Mouse (Mus musculus): ENCODE measurements around the gene Gm4302. TPM values are rescaled to one million over a fixed set of nuclear protein-coding genes. Genes with fewer than 3 reads are reported as not detected.
"Not testable (repeated sequence)": the region's sequence is repeated elsewhere in the genome, so short reads cannot be mapped to it uniquely, and the experiment has no call there.

Gm4302 gene
- not detected in 2 replicates for polyA plus RNA-seq (2012; rRNA removed)

DNA sequence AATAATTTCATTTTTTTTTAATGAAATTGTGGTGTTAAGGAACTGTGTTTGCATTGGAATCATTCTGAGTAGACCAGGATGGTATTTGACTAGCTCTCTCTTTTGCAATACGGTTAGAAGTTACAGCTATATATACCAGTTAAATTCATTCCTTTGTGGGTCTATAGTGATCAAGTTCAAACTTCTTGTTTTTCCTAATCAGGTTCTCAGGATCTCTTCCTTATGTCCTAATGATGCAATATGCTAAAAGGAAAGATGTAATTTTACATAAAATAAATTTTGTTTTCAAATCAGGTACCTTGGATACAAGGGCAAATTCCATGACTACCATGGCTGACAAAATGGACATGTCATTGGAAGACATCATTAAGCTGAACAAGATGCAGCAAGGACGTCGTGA, at the start of gene Gm4302:
Gene Gm4302, plus strand, starts transcription at position 301 of the 400 bp plus-strand sequence.
- no CpG with 5 or more reads among the region's 3 CpGs for WGBS
- H3K4me3 ChIP-seq (replicated peaks; ENCODE audit: extremely low read depth, low read depth, low read length); DNase-seq; H3K4me1 ChIP-seq (ENCODE audit: control insufficient read depth, insufficient read depth, low read length): not testable (repeated sequence)

DNA sequence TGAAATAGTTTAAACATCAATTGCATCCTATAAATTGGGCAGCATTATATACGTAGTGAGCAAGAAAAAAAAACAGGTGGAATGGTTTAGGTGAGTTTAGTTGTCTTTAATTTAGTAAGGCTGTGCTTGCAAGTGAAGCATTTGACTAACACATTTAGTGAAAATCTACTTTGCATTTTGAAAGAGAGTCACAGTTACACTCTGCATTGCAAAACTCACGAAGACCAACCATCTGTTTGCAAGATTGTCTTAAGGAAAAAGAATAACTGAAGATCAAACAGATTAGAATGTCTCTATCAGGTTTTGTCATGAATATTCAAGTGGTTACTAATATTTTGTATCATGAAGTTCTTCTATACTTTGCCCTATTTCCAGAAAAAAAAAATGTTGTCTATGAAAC, 44.5 kb upstream of the Gm4302 start:
- H3K4me3 ChIP-seq (replicated peaks; ENCODE audit: extremely low read depth, low read depth, low read length) = no peak overlapping the region
- 74% methylated on average over 2 of the region's 2 CpGs for WGBS
- H3K4me1 ChIP-seq (ENCODE audit: control insufficient read depth, insufficient read depth, low read length) = no peaks in the 10 kb centered on the region
- TF ChIP-seq CTCF (IDR thresholded peaks at IDR 0.05; ENCODE audit: insufficient read depth, low read length) (no peak), POLR2A (IDR thresholded peaks at IDR 0.05; ENCODE audit: borderline replicate concordance, extremely low read depth, low read depth, low read length) (no peak)
- no peak for DNase-seq

DNA sequence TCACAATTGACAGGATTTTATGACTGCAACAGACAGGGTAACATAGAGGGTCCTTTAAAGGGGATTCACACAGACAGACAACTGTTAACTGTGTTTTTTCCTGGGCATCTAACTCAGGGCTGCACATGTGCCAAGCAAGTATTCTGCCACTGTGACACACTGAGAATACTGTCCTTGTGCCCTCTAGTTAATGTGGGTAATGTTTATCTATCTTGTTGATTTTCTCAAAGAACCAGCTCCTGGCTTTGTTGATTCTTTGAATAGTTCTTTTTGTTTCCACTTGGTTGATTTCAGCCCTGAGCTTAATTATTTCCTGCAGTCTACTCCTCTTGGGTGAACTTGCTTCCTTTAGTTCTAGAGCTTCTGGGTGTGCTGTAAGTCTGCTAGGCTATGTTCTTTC, 40.5 kb upstream of the Gm4302 start:
- H3K4me3 ChIP-seq (replicated peaks; ENCODE audit: extremely low read depth, low read depth, low read length); DNase-seq; H3K4me1 ChIP-seq (ENCODE audit: control insufficient read depth, insufficient read depth, low read length): not testable (repeated sequence)

DNA sequence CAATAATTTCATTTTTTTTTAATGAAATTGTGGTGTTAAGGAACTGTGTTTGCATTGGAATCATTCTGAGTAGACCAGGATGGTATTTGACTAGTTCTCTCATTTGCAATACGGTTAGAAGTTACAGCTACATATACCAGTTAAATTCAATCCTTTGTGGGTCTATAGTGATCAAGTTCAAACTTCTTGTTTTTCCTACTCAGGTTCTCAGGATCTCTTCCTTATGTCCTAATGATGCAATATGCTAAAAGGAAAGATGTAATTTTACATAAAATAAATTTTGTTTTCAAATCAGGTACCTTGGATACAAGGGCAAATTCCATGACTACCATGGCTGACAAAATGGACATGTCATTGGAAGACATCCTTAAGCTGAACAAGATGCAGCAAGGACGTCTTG, 5.3 kb upstream of the Gm4302 start, which contains the start of gene Gm4301:
Gene Gm4301, plus strand, starts transcription at position 301 of the 400 bp plus-strand sequence.
- WGBS = no CpG with 5 or more reads among the region's 2 CpGs
- not testable (repeated sequence) for H3K4me3 ChIP-seq (replicated peaks; ENCODE audit: extremely low read depth, low read depth, low read length); H3K4me1 ChIP-seq (ENCODE audit: control insufficient read depth, insufficient read depth, low read length); DNase-seq

DNA sequence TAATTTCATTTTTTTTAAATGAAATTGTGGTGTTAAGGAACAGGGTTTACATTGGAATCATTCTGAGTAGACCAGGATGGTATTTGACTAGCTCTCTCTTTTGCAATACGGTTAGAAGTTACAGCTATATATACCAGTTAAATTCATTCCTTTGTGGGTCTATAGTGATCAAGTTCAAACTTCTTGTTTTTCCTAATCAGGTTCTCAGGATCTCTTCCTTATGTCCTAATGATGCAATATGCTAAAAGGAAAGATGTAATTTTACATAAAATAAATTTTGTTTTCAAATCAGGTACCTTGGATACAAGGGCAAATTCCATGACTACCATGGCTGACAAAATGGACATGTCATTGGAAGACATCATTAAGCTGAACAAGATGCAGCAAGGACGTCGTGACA, 5.0 kb downstream of the Gm4302 start, which contains the start of gene Gm4303:
Gene Gm4303, plus strand, starts transcription at position 301 of the 400 bp plus-strand sequence.
- not testable (repeated sequence) for H3K4me3 ChIP-seq (replicated peaks; ENCODE audit: extremely low read depth, low read depth, low read length); H3K4me1 ChIP-seq (ENCODE audit: control insufficient read depth, insufficient read depth, low read length); DNase-seq
- WGBS = no CpG with 5 or more reads among the region's 3 CpGs

DNA sequence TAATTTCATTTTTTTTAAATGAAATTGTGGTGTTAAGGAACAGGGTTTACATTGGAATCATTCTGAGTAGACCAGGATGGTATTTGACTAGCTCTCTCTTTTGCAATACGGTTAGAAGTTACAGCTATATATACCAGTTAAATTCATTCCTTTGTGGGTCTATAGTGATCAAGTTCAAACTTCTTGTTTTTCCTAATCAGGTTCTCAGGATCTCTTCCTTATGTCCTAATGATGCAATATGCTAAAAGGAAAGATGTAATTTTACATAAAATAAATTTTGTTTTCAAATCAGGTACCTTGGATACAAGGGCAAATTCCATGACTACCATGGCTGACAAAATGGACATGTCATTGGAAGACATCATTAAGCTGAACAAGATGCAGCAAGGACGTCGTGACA, 10.2 kb downstream of the Gm4302 start, which contains the start of gene Gm4305:
Gene Gm4305, plus strand, starts transcription at position 301 of the 400 bp plus-strand sequence.
- H3K4me1 ChIP-seq (ENCODE audit: control insufficient read depth, insufficient read depth, low read length); DNase-seq; H3K4me3 ChIP-seq (replicated peaks; ENCODE audit: extremely low read depth, low read depth, low read length): not testable (repeated sequence)
- no CpG with 5 or more reads among the region's 3 CpGs for WGBS

DNA sequence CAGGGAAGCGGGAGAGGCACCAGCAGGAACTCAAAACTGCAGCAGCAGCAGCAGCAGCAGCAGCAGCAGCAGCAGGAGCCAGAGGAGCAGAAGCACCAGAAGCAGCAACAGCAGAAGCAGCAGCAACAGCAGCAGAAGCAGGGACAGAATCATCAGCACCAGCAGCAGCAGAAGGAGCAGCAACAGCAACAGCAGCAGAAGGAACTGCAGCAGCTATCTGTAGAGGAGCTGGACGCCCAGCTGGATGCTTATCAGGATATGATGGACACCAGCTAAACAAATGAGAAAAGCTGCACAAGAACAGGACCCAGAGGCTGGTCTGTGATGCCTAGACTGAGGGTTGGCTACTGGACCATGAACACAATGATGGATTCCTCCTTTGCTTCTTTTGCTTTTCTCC, 16.2 kb downstream of the Gm4302 start:
- peak; percentile 4 for DNase-seq
- 55% methylated on average over 2 of the region's 2 CpGs for WGBS

DNA sequence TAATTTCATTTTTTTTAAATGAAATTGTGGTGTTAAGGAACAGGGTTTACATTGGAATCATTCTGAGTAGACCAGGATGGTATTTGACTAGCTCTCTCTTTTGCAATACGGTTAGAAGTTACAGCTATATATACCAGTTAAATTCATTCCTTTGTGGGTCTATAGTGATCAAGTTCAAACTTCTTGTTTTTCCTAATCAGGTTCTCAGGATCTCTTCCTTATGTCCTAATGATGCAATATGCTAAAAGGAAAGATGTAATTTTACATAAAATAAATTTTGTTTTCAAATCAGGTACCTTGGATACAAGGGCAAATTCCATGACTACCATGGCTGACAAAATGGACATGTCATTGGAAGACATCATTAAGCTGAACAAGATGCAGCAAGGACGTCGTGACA, 20.4 kb downstream of the Gm4302 start, which contains the start of gene Gm4307:
Gene Gm4307, plus strand, starts transcription at position 301 of the 400 bp plus-strand sequence.
- WGBS = no CpG with 5 or more reads among the region's 3 CpGs
- DNase-seq; H3K4me3 ChIP-seq (replicated peaks; ENCODE audit: extremely low read depth, low read depth, low read length); H3K4me1 ChIP-seq (ENCODE audit: control insufficient read depth, insufficient read depth, low read length): not testable (repeated sequence)

More for the DNA sequence above, 16.2 kb downstream of the Gm4302 start:
- H3K4me3 ChIP-seq (replicated peaks; ENCODE audit: extremely low read depth, low read depth, low read length); H3K4me1 ChIP-seq (ENCODE audit: control insufficient read depth, insufficient read depth, low read length): not testable (repeated sequence)

DNA sequence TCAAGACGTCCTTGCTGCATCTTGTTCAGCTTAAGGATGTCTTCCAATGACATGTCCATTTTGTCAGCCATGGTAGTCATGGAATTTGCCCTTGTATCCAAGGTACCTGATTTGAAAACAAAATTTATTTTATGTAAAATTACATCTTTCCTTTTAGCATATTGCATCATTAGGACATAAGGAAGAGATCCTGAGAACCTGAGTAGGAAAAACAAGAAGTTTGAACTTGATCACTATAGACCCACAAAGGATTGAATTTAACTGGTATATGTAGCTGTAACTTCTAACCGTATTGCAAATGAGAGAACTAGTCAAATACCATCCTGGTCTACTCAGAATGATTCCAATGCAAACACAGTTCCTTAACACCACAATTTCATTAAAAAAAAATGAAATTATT, 41.8 kb downstream of the Gm4302 start, which contains the start of gene Gm4312:
Gene Gm4312, minus strand, starts transcription at position 101 of the 400 bp plus-strand sequence.
- not testable (repeated sequence) for DNase-seq; H3K4me1 ChIP-seq (ENCODE audit: control insufficient read depth, insufficient read depth, low read length); H3K4me3 ChIP-seq (replicated peaks; ENCODE audit: extremely low read depth, low read depth, low read length)
- WGBS = no CpG with 5 or more reads among the region's 2 CpGs

Other genes with a start within 250 kb of the Gm4302 start
- gene Gm4301, start 5.2 kb upstream of the Gm4302 start, polyA plus RNA-seq (2012; rRNA removed) = not detected in 2 replicates
- not detected in 2 replicates for gene Gm4303, start 5.1 kb downstream of the Gm4302 start, polyA plus RNA-seq (2012; rRNA removed)
- not detected in 2 replicates for gene Gm4305, start 10.3 kb downstream of the Gm4302 start, polyA plus RNA-seq (2012; rRNA removed)
- not detected in 2 replicates for gene Gm4307, start 20.5 kb downstream of the Gm4302 start, polyA plus RNA-seq (2012; rRNA removed)
- not detected in 2 replicates for gene Gm4312, start 41.7 kb downstream of the Gm4302 start, polyA plus RNA-seq (2012; rRNA removed)
- gene Tmtc3, start 146.5 kb downstream of the Gm4302 start, polyA plus RNA-seq (2012; rRNA removed) = 6.8 and 9.8 TPM in 2 replicates
- gene Cep290, start 146.7 kb downstream of the Gm4302 start, polyA plus RNA-seq (2012; rRNA removed) = 0.29 and 0.82 TPM in 2 replicates
- gene 4930430F08Rik, start 249.6 kb downstream of the Gm4302 start, polyA plus RNA-seq (2012; rRNA removed) = 7.9 and 9.4 TPM in 2 replicates
- not detected in 2 replicates for gene 1700017N19Rik, start 249.6 kb downstream of the Gm4302 start, polyA plus RNA-seq (2012; rRNA removed)